Mouse (Mus musculus) liver, adult 2 months (tissue): ENCODE results near the gene Zmym5. TPM values are rescaled to one million over a fixed set of nuclear protein-coding genes. Genes with fewer than 3 reads are reported as not detected.
A peak's percentile ranks its signal among the peaks of the same experiment; 100 is the strongest.
"Not testable (repeated sequence)": the region's sequence is repeated elsewhere in the genome, so short reads cannot be mapped to it uniquely, and the experiment has no call there.

Experiments
- DNase-seq: peaks from one replicate; pipeline ENCODE4 v3.0.0-alpha.2; 2011; ENCODE audit warnings: low read depth, low spot score; ENCODE audit errors: extremely low read depth
- H3K27ac ChIP-seq: fragments of 200-500 bp; replicated peaks from 2 replicates; pipeline ENCODE4 v1.5.1; 2012; ENCODE audit warnings: low read depth, mild to moderate bottlenecking, control low read depth, inconsistent platforms, low read length; ENCODE audit not compliant: insufficient read depth
- H3K27me3 ChIP-seq: fragments of 200-500 bp; 2 replicates; pipeline ENCODE4 v1.6.1; 2012; ENCODE audit warnings: mild to moderate bottlenecking, moderate library complexity, low read length, inconsistent platforms; ENCODE audit not compliant: control insufficient read depth, insufficient read depth
- H3K36me3 ChIP-seq: fragments of 200-500 bp; 2 replicates; pipeline ENCODE4 v1.6.1; 2012; ENCODE audit warnings: low read length, inconsistent platforms; ENCODE audit not compliant: control insufficient read depth, insufficient read depth
- H3K4me1 ChIP-seq: fragments of 200-500 bp; 2 replicates; pipeline ENCODE4 v1.6.1; 2011; ENCODE audit warnings: low read length; ENCODE audit not compliant: control insufficient read depth, insufficient read depth
- H3K4me3 ChIP-seq: fragments of 200-500 bp; 2 replicates; pipeline ENCODE4 v1.5.1; 2011; ENCODE audit warnings: low read depth, mild to moderate bottlenecking, control low read depth, low read length, moderate library complexity; ENCODE audit not compliant: insufficient read depth
- H3K79me2 ChIP-seq: fragments of 200-500 bp; 2 replicates; pipeline ENCODE4 v1.6.1; 2012; ENCODE audit warnings: inconsistent platforms, mild to moderate bottlenecking, low read length, moderate library complexity; ENCODE audit not compliant: control insufficient read depth, insufficient read depth
- H3K9ac ChIP-seq: fragments of 200-500 bp; 2 replicates; pipeline ENCODE4 v1.6.1; 2012; ENCODE audit warnings: low read depth, mild to moderate bottlenecking, control low read depth, inconsistent platforms, low read length
- CTCF ChIP-seq: fragments of 200-500 bp; IDR thresholded peaks from 2 replicates; pipeline ENCODE4 v1.5.1; 2011; ENCODE audit warnings: low read depth, low read length, control low read depth
- POLR2A ChIP-seq: fragments of 200-500 bp; IDR thresholded peaks from 2 replicates; pipeline ENCODE4 v1.6.1; 2011; ENCODE audit warnings: low read length, control low read depth; ENCODE audit not compliant: insufficient read depth; ENCODE audit errors: extremely low read depth
- WGBS: fragments of 180-500 bp; shearing (Covaris S2); methylation state at CpG from one replicate; pipeline ENCODE4 v1.1.7; 2018; 5-methylcytosine and 5-hydroxymethylcytosine counted together
- polyA plus RNA-seq: library from polyadenylated mRNA; depleted of rRNA; stranded (reverse); fragments of >200 nt; gene quantifications from 2 replicates; pipeline ENCODE4 v1.2.3, GENCODE M21; 2012
- total RNA-seq: library from RNA; depleted of rRNA; stranded (reverse); fragments of >200 nt; gene quantifications from 2 replicates; pipeline ENCODE4 v1.2.3, GENCODE M21; 2014

The Zmym5 gene
- total and polyA plus RNA-seq, 2 experiments: 3.0 to 18.5 TPM

- H3K36me3 ChIP-seq: no peaks in the 10 kb centered on the region
- TF ChIP-seq CTCF (no peak), POLR2A (peak; percentile 95)
- peak within 1 kb of the TSS; percentile 72 for H3K9ac ChIP-seq
- peaks cover 5% of the 10 kb centered on the region for H3K4me1 ChIP-seq
- H3K27ac ChIP-seq: peak within 1 kb of the TSS; percentile 63
- H3K79me2 ChIP-seq: peaks cover 15% of the 10 kb centered on the region; the same call in 1 of the 2 replicates
- DNase-seq: peak; percentile 89
- H3K27me3 ChIP-seq: no peaks in the 10 kb centered on the region
- H3K4me3 ChIP-seq: peak within 1 kb of the TSS; percentile 75
- WGBS: 1% methylated on average over 36 of the region's 36 CpGs
Measured at GRCm38 (mm10) chr14:56778200-56778932, 33.1 kb downstream of the Zmym5 start, which contains the start of gene Pspc1. Pspc1 (minus strand) TSS chr14:56778316.

- peak overlapping the region; percentile 75 for H3K4me3 ChIP-seq
- H3K4me1 ChIP-seq: peaks cover 5% of the 10 kb centered on the region
- H3K27ac ChIP-seq: peak overlapping the region; percentile 54
- WGBS: under 1% methylated on average over 71 of the region's 71 CpGs
- no peaks in the 10 kb centered on the region for H3K27me3 ChIP-seq
- H3K79me2 ChIP-seq: peaks cover 15% of the 10 kb centered on the region; the same call in 1 of the 2 replicates
- H3K36me3 ChIP-seq: no peaks in the 10 kb centered on the region
- TF ChIP-seq CTCF (no peak), POLR2A (0 out of 2 replicates have a peak, but pooled peaks have one; percentile 6)
- H3K9ac ChIP-seq: peak overlapping the region; percentile 72
- DNase-seq: peak; percentile 38
Measured at GRCm38 (mm10) chr14:56777360-56778136, 34.0 kb downstream of the Zmym5 start.

- no peak overlapping the region for H3K9ac ChIP-seq
- no peak for TF ChIP-seq CTCF
- TF ChIP-seq POLR2A: no peak
- no peak for DNase-seq
- H3K27me3 ChIP-seq: no peaks in the 10 kb centered on the region
- H3K79me2 ChIP-seq: peaks cover 20% of the 10 kb centered on the region; the same call in 1 of the 2 replicates
- no peak overlapping the region for H3K27ac ChIP-seq
- H3K4me1 ChIP-seq: peaks cover 5% of the 10 kb centered on the region
- H3K36me3 ChIP-seq: peaks cover 4% of the 10 kb centered on the region
- WGBS: 23% methylated on average over 11 of the region's 11 CpGs
- H3K4me3 ChIP-seq: 0 out of 2 replicates have a peak overlapping the region, but pooled peaks have one; percentile 75
Measured at GRCm38 (mm10) chr14:56776571-56777238, 34.8 kb downstream of the Zmym5 start.

DNA sequence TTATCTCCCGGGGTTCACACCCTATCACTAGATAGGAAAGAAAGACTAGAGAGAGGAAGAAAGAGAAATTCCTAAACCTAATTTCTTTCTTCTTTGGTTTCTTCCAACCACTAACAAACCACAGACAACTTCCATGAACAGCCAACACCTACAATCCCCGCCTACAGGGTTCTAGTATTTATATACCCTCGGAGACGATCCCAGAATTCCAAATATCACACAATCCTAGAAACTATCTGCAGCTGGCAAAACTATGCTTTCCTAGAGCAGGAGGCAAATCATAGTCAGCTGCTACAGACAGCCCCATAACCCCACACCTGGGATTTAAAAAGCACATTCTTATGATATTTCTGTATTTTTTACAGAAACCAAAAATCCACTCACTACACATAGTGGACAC lies 36.1 kb downstream of the Zmym5 start:
- Histone ChIP-seq H3K36me3 (peaks cover 13% of the 10 kb centered on the region), H3K79me2 (peaks cover 24% of the 10 kb centered on the region; the same call in 1 of the 2 replicates), H3K27me3 (no peaks in the 10 kb centered on the region), H3K4me1 (peaks cover 5% of the 10 kb centered on the region), H3K4me3 (no peak overlapping the region), H3K9ac (no peak overlapping the region), H3K27ac (no peak overlapping the region)
- DNase-seq: no peak
- no peak for TF ChIP-seq CTCF
- TF ChIP-seq POLR2A: no peak
- 68% methylated on average over 4 of the region's 4 CpGs for WGBS

DNA sequence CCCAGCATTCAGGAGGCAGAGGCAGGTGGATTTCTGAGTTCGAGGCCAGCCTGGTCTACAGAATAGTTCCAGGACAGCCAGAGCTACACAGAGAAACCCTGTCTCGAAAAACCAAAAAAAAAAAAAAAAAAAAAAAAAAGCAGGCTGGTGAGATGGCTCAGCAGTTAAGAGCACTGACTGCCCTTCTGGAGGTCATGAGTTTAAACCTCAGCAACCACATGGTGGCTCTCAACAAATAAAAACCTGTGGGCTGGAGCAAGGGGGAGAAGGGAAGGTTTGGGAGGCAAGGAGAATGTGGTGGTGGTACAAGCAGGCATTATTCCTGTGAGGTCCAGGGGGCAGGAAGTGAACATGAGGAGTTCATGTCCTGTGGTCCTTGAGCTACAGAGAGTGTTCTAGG lies 45.1 kb downstream of the Zmym5 start:
- not testable (repeated sequence) for H3K27me3 ChIP-seq, H3K79me2 ChIP-seq, DNase-seq, H3K9ac ChIP-seq, H3K27ac ChIP-seq, H3K4me3 ChIP-seq, H3K4me1 ChIP-seq
- WGBS: 88% methylated on average over 2 of the region's 2 CpGs
- peaks cover 16% of the 10 kb centered on the region for H3K36me3 ChIP-seq

- H3K79me2 ChIP-seq, H3K27ac ChIP-seq, H3K9ac ChIP-seq, H3K4me1 ChIP-seq, DNase-seq, H3K27me3 ChIP-seq, H3K4me3 ChIP-seq: not testable (repeated sequence)
- 95% methylated on average over 3 of the region's 3 CpGs for WGBS
- peaks cover 20% of the 10 kb centered on the region for H3K36me3 ChIP-seq
Measured at GRCm38 (mm10) chr14:56765117-56765516, 46.4 kb downstream of the Zmym5 start.
